Mouse (Mus musculus): ENCODE results near the gene Lrrc29.

GRCm38 (mm10) chr8:105355179-105356024 lies 29.3 kb upstream of the Lrrc29 start:
- TF ChIP-seq CTCF (IDR thresholded peaks at IDR 0.05) = no peak
- TF ChIP-seq EP300 (IDR thresholded peaks at IDR 0.05) = no peak
